ENCODE assay signal across 7 mouse cellular contexts in the genomic region with DNA sequence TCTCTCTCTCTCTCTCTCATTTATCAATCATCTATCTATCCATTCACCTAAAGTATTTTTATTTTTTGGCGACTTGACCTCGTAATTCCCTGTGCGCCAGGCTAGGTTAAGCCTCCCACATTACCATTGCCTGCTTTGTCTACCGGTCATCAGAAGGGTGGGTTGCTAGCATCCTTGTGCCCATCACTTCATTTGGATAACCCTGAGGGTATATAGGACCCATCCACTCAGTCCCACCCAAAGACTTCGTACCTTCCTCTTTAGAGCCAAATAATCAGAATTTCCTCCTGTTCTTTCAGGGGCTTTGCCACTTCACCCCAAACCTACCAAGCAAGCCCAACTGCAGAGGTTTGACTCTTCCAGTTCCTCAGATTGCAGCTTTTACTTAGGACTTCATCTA. TPM values are rescaled to one million over a fixed set of nuclear protein-coding genes. Genes with fewer than 3 reads are reported as not detected.
DNase-seq lines count a peak whose midpoint lies in the region; ATAC-seq and TF ChIP-seq lines count a peak whose summit lies in the region.

No protein-coding gene starts in this region.

- no peak for TF ChIP-seq POLR2A in thymus, adult 2 months (IDR thresholded peaks at IDR 0.05; ENCODE audit: control insufficient read depth, extremely low read depth, insufficient read depth, low read length, poor library complexity)
- no peak for TF ChIP-seq POLR2A in kidney, adult 2 months (IDR thresholded peaks at IDR 0.05; ENCODE audit: low read depth, low read length)

- no peak overlapping the region for H3K27ac ChIP-seq in thymus, adult 2 months (ENCODE audit: control insufficient read depth, insufficient read depth, low read length)
- H3K27ac ChIP-seq in embryonic facial prominence, embryonic 13.5 days, result no peak overlapping the region; the same call in 1 of the 2 replicates
- H3K27ac ChIP-seq in limb, embryonic 10.5 days, result peak overlapping the region; percentile 89
- no peak overlapping the region for H3K27ac ChIP-seq in kidney, adult 2 months (ENCODE audit: insufficient read depth, low read depth, low read length)

- H3K4me2 ChIP-seq in embryonic facial prominence, embryonic 13.5 days, result peak overlapping the region; percentile 70

- peaks cover 3% of the 10 kb centered on the region for H3K4me1 ChIP-seq in thymus, adult 2 months (replicated peaks; ENCODE audit: control insufficient read depth, insufficient read depth, low read length)
- peaks cover 9% of the 10 kb centered on the region for H3K4me1 ChIP-seq in embryonic facial prominence, embryonic 13.5 days
- peaks cover 13% of the 10 kb centered on the region for H3K4me1 ChIP-seq in limb, embryonic 10.5 days
- H3K4me1 ChIP-seq in kidney, adult 2 months (ENCODE audit: control insufficient read depth, insufficient read depth, low read length), result no peaks in the 10 kb centered on the region

- DNase-seq in thymus, postnatal 14 days, result peak; percentile 9
- DNase-seq in thymus, adult 2 months, result no peak
- DNase-seq in limb, embryonic 10.5 days (ENCODE audit: low spot score), result peak; percentile 33
- peak; percentile 16 for DNase-seq in retina, embryonic 14.5 days (ENCODE audit: low spot score)
- no peak for DNase-seq in left cerebral cortex, postnatal 10 days (ENCODE audit: extremely low spot score in 1 of 2, low spot score in 2 of 2)
- DNase-seq in kidney, adult 2 months, result no peak

- H3K36me3 ChIP-seq in thymus, adult 2 months (ENCODE audit: control insufficient read depth, insufficient read depth, low read length), result no peaks in the 10 kb centered on the region
- H3K36me3 ChIP-seq in embryonic facial prominence, embryonic 13.5 days, result peaks cover 27% of the 10 kb centered on the region
- peaks cover 46% of the 10 kb centered on the region for H3K36me3 ChIP-seq in limb, embryonic 10.5 days
- H3K36me3 ChIP-seq in kidney, adult 2 months (ENCODE audit: control insufficient read depth, insufficient read depth, low read length), result no peaks in the 10 kb centered on the region

- H3K9me3 ChIP-seq in embryonic facial prominence, embryonic 13.5 days, result no peaks in the 10 kb centered on the region
- H3K9me3 ChIP-seq in limb, embryonic 10.5 days (replicated peaks), result no peaks in the 10 kb centered on the region

- H3K9ac ChIP-seq in embryonic facial prominence, embryonic 13.5 days, result peak overlapping the region; percentile 62

- 33% methylated on average over 5 of the region's 5 CpGs for WGBS in thymus, adult 2 months
- 8% methylated on average over 5 of the region's 5 CpGs for WGBS in embryonic facial prominence, embryonic 13.5 days
- WGBS in limb, embryonic 10.5 days, result 20% methylated on average over 5 of the region's 5 CpGs
- 16% methylated on average over 5 of the region's 5 CpGs for WGBS in kidney, adult 2 months

- TF ChIP-seq CTCF in thymus, adult 2 months (IDR thresholded peaks at IDR 0.05; ENCODE audit: borderline replicate concordance, control insufficient read depth, extremely low read depth, insufficient read depth, low read length, poor library complexity), result no peak
- no peak for TF ChIP-seq CTCF in kidney, adult 2 months (conservative IDR thresholded peaks at IDR 0.05; ENCODE audit: insufficient read depth, insufficient read length, low read depth, low read length)

- intact Hi-C loops in left cerebral cortex, postnatal 10 days (cut with DNase I), result no loop called here

- H3K4me3 ChIP-seq in thymus, adult 2 months (ENCODE audit: control insufficient read depth, insufficient read depth, low read length), result no peak overlapping the region
- peak overlapping the region; percentile 91 for H3K4me3 ChIP-seq in embryonic facial prominence, embryonic 13.5 days
- H3K4me3 ChIP-seq in limb, embryonic 10.5 days, result peak overlapping the region; percentile 75
- H3K4me3 ChIP-seq in kidney, adult 2 months (ENCODE audit: insufficient read depth, low read depth, low read length), result no peak overlapping the region

- no peak for ATAC-seq in embryonic facial prominence, embryonic 13.5 days (ENCODE audit: insufficient number of reproducible peaks, insufficient read depth, low FRiP score, low TSS enrichment, low read depth)

- H3K27me3 ChIP-seq in thymus, adult 2 months (ENCODE audit: control insufficient read depth, insufficient read depth, low read length), result no peaks in the 10 kb centered on the region
- H3K27me3 ChIP-seq in embryonic facial prominence, embryonic 13.5 days, result no peaks in the 10 kb centered on the region
- no peaks in the 10 kb centered on the region for H3K27me3 ChIP-seq in limb, embryonic 10.5 days (ENCODE audit: low read depth, poor library complexity, severe bottlenecking)
- no peaks in the 10 kb centered on the region for H3K27me3 ChIP-seq in kidney, adult 2 months (replicated peaks; ENCODE audit: control insufficient read depth, insufficient read depth, low read length)

RNA-seq across cellular contexts. Expression of a gene that starts 0.7 kb away (rescaled TPM):
- 24.3 and 25.1 TPM in 2 replicates for polyA plus RNA-seq in thymus, adult 2 months (2012; rRNA removed)
- 75.1 and 76.8 TPM in 2 replicates for polyA plus RNA-seq in embryonic facial prominence, embryonic 13.5 days (2015; fragmentation: Nextera tagmentation; extraction: Ambion mirVana)
- polyA plus RNA-seq in limb, embryonic 10.5 days (2016; fragmentation: Nextera tagmentation; extraction: Ambion mirVana), result 92.5 and 111 TPM in 2 replicates
- 1 to 10 TPM; 7.8 to 9.1 TPM for total RNA-seq in left cerebral cortex, postnatal 10 days (2021)
- polyA plus RNA-seq in kidney, adult 2 months (2012; rRNA removed), result 3.9 and 6.0 TPM in 2 replicates

RNA-seq across cellular contexts. Expression of a gene that starts 15.7 kb away (rescaled TPM):
- 10.9 and 11.9 TPM in 2 replicates for polyA plus RNA-seq in thymus, adult 2 months (2012; rRNA removed)
- 77.1 and 79.7 TPM in 2 replicates for polyA plus RNA-seq in embryonic facial prominence, embryonic 13.5 days (2015; fragmentation: Nextera tagmentation; extraction: Ambion mirVana)
- 77.8 and 80.8 TPM in 2 replicates for polyA plus RNA-seq in limb, embryonic 10.5 days (2016; fragmentation: Nextera tagmentation; extraction: Ambion mirVana)
- total RNA-seq in left cerebral cortex, postnatal 10 days (2021), result 10 to 100 TPM; 10.5 to 11.1 TPM
- polyA plus RNA-seq in kidney, adult 2 months (2012; rRNA removed), result 11.4 and 12.0 TPM in 2 replicates

RNA-seq across cellular contexts. Expression of a gene that starts 15.8 kb away (rescaled TPM):
- 3.9 and 4.2 TPM in 2 replicates for polyA plus RNA-seq in thymus, adult 2 months (2012; rRNA removed)
- polyA plus RNA-seq in embryonic facial prominence, embryonic 13.5 days (2015; fragmentation: Nextera tagmentation; extraction: Ambion mirVana), result 19.5 and 21.9 TPM in 2 replicates
- 26.5 and 28.3 TPM in 2 replicates for polyA plus RNA-seq in limb, embryonic 10.5 days (2016; fragmentation: Nextera tagmentation; extraction: Ambion mirVana)
- total RNA-seq in left cerebral cortex, postnatal 10 days (2021), result 10 to 100 TPM; 42.9 to 45.6 TPM
- 9.5 and 12.2 TPM in 2 replicates for polyA plus RNA-seq in kidney, adult 2 months (2012; rRNA removed)

RNA-seq across cellular contexts. Expression of a gene that starts 41.2 kb away (rescaled TPM):
- 0.13 and 0.18 TPM in 2 replicates for polyA plus RNA-seq in thymus, adult 2 months (2012; rRNA removed)
- 0.12 and 0.15 TPM in 2 replicates for polyA plus RNA-seq in embryonic facial prominence, embryonic 13.5 days (2015; fragmentation: Nextera tagmentation; extraction: Ambion mirVana)
- polyA plus RNA-seq in limb, embryonic 10.5 days (2016; fragmentation: Nextera tagmentation; extraction: Ambion mirVana), result 0.03 and 0.11 TPM in 2 replicates
- total RNA-seq in left cerebral cortex, postnatal 10 days (2021), result not detected
- polyA plus RNA-seq in kidney, adult 2 months (2012; rRNA removed), result not detected in 2 replicates

RNA-seq across cellular contexts. Expression of a gene that starts 44.6 kb away (rescaled TPM):
- 5.9 and 6.2 TPM in 2 replicates for polyA plus RNA-seq in thymus, adult 2 months (2012; rRNA removed)
- polyA plus RNA-seq in embryonic facial prominence, embryonic 13.5 days (2015; fragmentation: Nextera tagmentation; extraction: Ambion mirVana), result 26.6 and 32.6 TPM in 2 replicates
- 19.3 and 21.7 TPM in 2 replicates for polyA plus RNA-seq in limb, embryonic 10.5 days (2016; fragmentation: Nextera tagmentation; extraction: Ambion mirVana)
- 10 to 100 TPM; 21.1 to 21.3 TPM for total RNA-seq in left cerebral cortex, postnatal 10 days (2021)
- polyA plus RNA-seq in kidney, adult 2 months (2012; rRNA removed), result 4.3 and 4.6 TPM in 2 replicates

Comparison
In these comparisons a context has a peak if more than half of its experiments do, and no peak if none do; other contexts are left out.
1. DNase-seq: peak in thymus, postnatal 14 days (single experiment), limb, embryonic 10.5 days (single experiment) and retina, embryonic 14.5 days (single experiment); none in thymus, adult 2 months (single experiment), left cerebral cortex, postnatal 10 days (0 of 2) and kidney, adult 2 months (single experiment).
2. H3K4me3 ChIP-seq: peak in embryonic facial prominence, embryonic 13.5 days (single experiment) and limb, embryonic 10.5 days (single experiment); none in thymus, adult 2 months (single experiment) and kidney, adult 2 months (single experiment).